Mouse (Mus musculus) liver, embryonic 14.5 days (tissue): Measurements from ENCODE around the gene Prdx6b.

Experiments used
- CTCF ChIP-seq: IDR thresholded peaks from 2 replicates; pipeline ENCODE4 v1.5.1; 2016; ENCODE audit warnings: antibody characterized with exemption, low read depth, control low read depth
- EP300 ChIP-seq: IDR thresholded peaks from 2 replicates; pipeline ENCODE4 v1.6.1; 2016; ENCODE audit warnings: antibody characterized with exemption, low read depth

DNA sequence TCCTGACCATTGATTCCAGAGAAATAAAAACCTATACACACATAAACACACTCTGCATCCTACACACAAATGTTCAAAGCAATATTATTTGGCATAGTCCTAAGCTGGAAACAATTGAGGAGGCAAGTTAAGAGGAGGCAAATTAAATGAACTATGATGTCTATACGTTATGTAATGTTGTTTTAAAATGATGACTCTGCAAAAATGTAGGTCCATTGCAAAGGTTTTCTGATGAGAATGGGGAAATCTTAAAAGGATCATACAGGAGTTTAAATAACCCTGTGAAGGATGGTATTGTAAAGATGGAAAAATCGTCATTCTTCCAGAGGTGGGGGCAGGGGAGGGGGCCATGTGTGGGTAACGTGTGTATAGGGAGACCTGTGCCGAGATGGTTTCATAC is 17.5 kb downstream of the Prdx6b start:
- no peak for TF ChIP-seq EP300
- TF ChIP-seq CTCF, result no peak
